Mouse (Mus musculus) ES-E14 (cell line): ENCODE results near the gene Gm525. TPM values are rescaled to one million over a fixed set of nuclear protein-coding genes. Genes with fewer than 3 reads are reported as not detected.
"Not testable (repeated sequence)": the region's sequence is repeated elsewhere in the genome, so short reads cannot be mapped to it uniquely, and the experiment has no call there.

ENCODE experiments used
- DNase-seq: peaks from one replicate; pipeline ENCODE4 v3.0.0-alpha.2; 2013; ENCODE audit warnings: low read depth, low spot score
- H3K27ac ChIP-seq: 2 replicates; pipeline ENCODE4 v1.5.1; 2012; ENCODE audit warnings: low read depth, mild to moderate bottlenecking, low read length, moderate library complexity, mixed read lengths; ENCODE audit not compliant: poor library complexity, insufficient read depth, severe bottlenecking
- H3K36me3 ChIP-seq: 2 replicates; pipeline ENCODE4 v1.6.1; 2012; ENCODE audit warnings: mild to moderate bottlenecking, low read length, moderate library complexity, mixed read lengths; ENCODE audit not compliant: control insufficient read depth, poor library complexity, insufficient read depth, severe bottlenecking
- H3K4me1 ChIP-seq, 2 experiments: fragments of 150-350 bp in 1 of 2; sonication (generic) in 1 of 2; 2 replicates each; pipeline ENCODE4 v1.6.1; 2012; ENCODE audit warnings: low read length in 2 of 2, mild to moderate bottlenecking in 1 of 2, mixed read lengths in 1 of 2; ENCODE audit not compliant: control insufficient read depth in 2 of 2, insufficient read depth in 2 of 2, poor library complexity in 1 of 2
- H3K4me3 ChIP-seq, 2 experiments: fragments of 150-350 bp in 1 of 2; sonication (generic) in 1 of 2; 2 replicates each; pipeline ENCODE4 v1.5.1; 2012; ENCODE audit warnings: low read length in 2 of 2, low read depth in 1 of 2, mild to moderate bottlenecking in 1 of 2, mixed read lengths in 1 of 2; ENCODE audit not compliant: insufficient read depth in 1 of 2, poor library complexity in 1 of 2, severe bottlenecking in 1 of 2
- H3K9ac ChIP-seq: 2 replicates; pipeline ENCODE4 v1.6.1; 2012; ENCODE audit warnings: low read depth, mild to moderate bottlenecking, low read length, mixed read lengths; ENCODE audit not compliant: poor library complexity, insufficient read depth, severe bottlenecking
- H3K9me3 ChIP-seq: fragments of 150-350 bp; sonication (generic); 2 replicates; pipeline ENCODE4 v1.6.1; 2012; ENCODE audit warnings: low read depth, mild to moderate bottlenecking, low read length; ENCODE audit not compliant: control insufficient read depth, insufficient read depth
- CHD2 ChIP-seq: IDR thresholded peaks from 2 replicates; pipeline ENCODE4 v1.6.1; 2014; ENCODE audit warnings: mild to moderate bottlenecking, low read depth, low read length, inconsistent platforms
- HCFC1 ChIP-seq: IDR thresholded peaks from 2 replicates; pipeline ENCODE4 v1.6.1; 2012; ENCODE audit warnings: low read length, inconsistent platforms, borderline replicate concordance; ENCODE audit not compliant: insufficient read depth
- MAFK ChIP-seq: IDR thresholded peaks from 2 replicates; pipeline ENCODE4 v1.6.1; 2014; ENCODE audit warnings: mild to moderate bottlenecking, low read depth, low read length, inconsistent platforms; ENCODE audit not compliant: insufficient read depth
- ZC3H11A ChIP-seq: IDR thresholded peaks from 2 replicates; pipeline ENCODE4 v1.6.1; 2012; ENCODE audit warnings: low read depth, mild to moderate bottlenecking, inconsistent platforms, low read length, borderline replicate concordance
- ZNF384 ChIP-seq: IDR thresholded peaks from 2 replicates; pipeline ENCODE4 v1.6.1; 2012; ENCODE audit warnings: low read depth, low read length, inconsistent platforms
- in situ Hi-C, 2 experiments: fragments of 600-800 bp; cut with MboI; formaldehyde crosslinking; loops; one replicate each; pipeline ENCODE4 v1.15.1; 2025; ENCODE audit warnings: low sequenced_read_pairs in 2 of 2, inconsistent platforms in 1 of 2; ENCODE audit not compliant: unreplicated experiment in 2 of 2
- total RNA-seq: library from RNA; depleted of rRNA; stranded (reverse); fragments of 300-350 nt; gene quantifications from 2 replicates; pipeline ENCODE4 v1.2.3, GENCODE M21; 2012

Gm525 gene
- total RNA-seq, 1 experiment: 5.9 TPM

- Histone ChIP-seq H3K9ac (no peak overlapping the region), H3K27ac (no peak overlapping the region), H3K4me3 (no peak overlapping the region), H3K36me3 (peaks cover 15% of the 10 kb centered on the region), H3K9me3 (no peaks in the 10 kb centered on the region), H3K4me1 (peaks cover 3 to 5% of the 10 kb centered on the region in 2 experiments; a peak in 2 of 4 replicates)
- TF ChIP-seq ZNF384 (no peak), CHD2 (no peak)
- no peak for DNase-seq
- in situ Hi-C loops: no loop called here
These were observed 38.1 kb upstream of the Gm525 start for GRCm38 (mm10) chr11:89035552-89035951.

- no peaks in the 10 kb centered on the region for H3K9me3 ChIP-seq
- no peaks in the 10 kb centered on the region for H3K4me1 ChIP-seq
- no peak overlapping the region for H3K4me3 ChIP-seq
- DNase-seq: no peak
- TF ChIP-seq MAFK: no peak
- TF ChIP-seq HCFC1: no peak
- TF ChIP-seq ZNF384: no peak
- TF ChIP-seq ZC3H11A: no peak
- TF ChIP-seq CHD2: no peak
- in situ Hi-C loops: no loop called here
- H3K9ac ChIP-seq: no peak overlapping the region
- peaks cover 24% of the 10 kb centered on the region for H3K36me3 ChIP-seq
- no peak overlapping the region for H3K27ac ChIP-seq
These were observed 35.1 kb upstream of the Gm525 start for GRCm38 (mm10) chr11:89038496-89038895.

GRCm38 (mm10) chr11:89039325-89039724, 34.3 kb upstream of the Gm525 start:
- Histone ChIP-seq H3K27ac (no peak overlapping the region), H3K4me1 (no peaks in the 10 kb centered on the region; a peak in 1 of 4 replicates), H3K9ac (no peak overlapping the region), H3K9me3 (no peaks in the 10 kb centered on the region), H3K4me3 (no peak overlapping the region), H3K36me3 (peaks cover 29% of the 10 kb centered on the region)
- no peak for TF ChIP-seq CHD2
- 0 out of 2 replicates have a peak, but pooled peaks have one; percentile 37 for TF ChIP-seq ZC3H11A
- TF ChIP-seq MAFK: no peak
- in situ Hi-C loops: no loop called here
- no peak for DNase-seq

GRCm38 (mm10) chr11:89041073-89041472, 32.6 kb upstream of the Gm525 start:
- TF ChIP-seq ZNF384: peak; percentile 75
- DNase-seq, H3K27ac ChIP-seq, H3K9me3 ChIP-seq, H3K4me1 ChIP-seq, H3K9ac ChIP-seq, H3K4me3 ChIP-seq, in situ Hi-C loops: not testable (repeated sequence)
- H3K36me3 ChIP-seq: peaks cover 32% of the 10 kb centered on the region

GRCm38 (mm10) chr11:89043046-89043445, 30.6 kb upstream of the Gm525 start:
- Histone ChIP-seq H3K9ac (no peak overlapping the region), H3K27ac (no peak overlapping the region), H3K4me1 (peaks cover 0 to 1% of the 10 kb centered on the region in 2 experiments; a peak in 2 of 4 replicates), H3K9me3 (no peaks in the 10 kb centered on the region), H3K36me3 (peaks cover 35% of the 10 kb centered on the region), H3K4me3 (no peak overlapping the region)
- DNase-seq: no peak
- TF ChIP-seq HCFC1: no peak
- no peak for TF ChIP-seq ZC3H11A
- TF ChIP-seq MAFK: no peak
- no peak for TF ChIP-seq ZNF384
- no peak for TF ChIP-seq CHD2
- in situ Hi-C loops: no loop called here

- DNase-seq, in situ Hi-C loops, H3K9me3 ChIP-seq, H3K27ac ChIP-seq, H3K4me1 ChIP-seq, H3K9ac ChIP-seq, H3K4me3 ChIP-seq: not testable (repeated sequence)
- H3K36me3 ChIP-seq: peaks cover 31% of the 10 kb centered on the region
These were observed 28.1 kb upstream of the Gm525 start for GRCm38 (mm10) chr11:89045501-89045900.
